Mouse (Mus musculus) heart, postnatal 0 days (tissue): ENCODE measurements around the gene Hyal3.

Source experiments
- CTCF ChIP-seq: IDR thresholded peaks from 2 replicates; pipeline ENCODE4 v1.5.1; 2016; ENCODE audit warnings: antibody characterized with exemption, control low read depth, low read depth
- EP300 ChIP-seq: IDR thresholded peaks from 2 replicates; pipeline ENCODE4 v1.6.1; 2016; ENCODE audit warnings: antibody characterized with exemption, low read depth

DNA sequence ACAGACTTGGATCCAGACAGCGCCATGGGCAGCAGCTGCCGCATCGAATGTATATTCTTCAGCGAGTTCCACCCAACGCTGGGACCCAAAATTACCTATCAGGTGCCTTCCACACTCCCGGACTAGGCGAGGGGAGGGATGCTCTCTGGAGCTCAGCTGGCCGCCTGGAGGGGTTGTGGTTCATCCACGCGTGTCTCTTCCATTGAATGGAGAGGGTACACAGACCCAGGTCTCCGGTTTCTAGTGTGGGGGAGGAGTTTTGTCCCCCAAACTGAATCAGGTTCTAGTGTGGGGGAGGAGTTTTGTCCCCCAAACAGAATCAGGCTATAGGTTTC is 38.3 kb upstream of the Hyal3 start:
- TF ChIP-seq CTCF (no peak), EP300 (no peak)
